Mouse (Mus musculus) embryonic facial prominence, embryonic 10.5 days (tissue): ENCODE data around the gene Sh3bp4. TPM values are rescaled to one million over a fixed set of nuclear protein-coding genes. Genes with fewer than 3 reads are reported as not detected.

Experiments
- DNase-seq: peaks from one replicate; pipeline ENCODE4 v3.0.0-alpha.2; 2017; ENCODE audit warnings: low spot score
- H3K27ac ChIP-seq: fragments of 300-500 bp; sonication (generic); replicated peaks from 2 replicates; pipeline ENCODE4 v1.5.1; 2016; ENCODE audit warnings: mild to moderate bottlenecking
- H3K27me3 ChIP-seq: fragments of 300-500 bp; sonication (generic); replicated peaks from 2 replicates; pipeline ENCODE4 v1.6.1; 2016; ENCODE audit warnings: low read depth, mild to moderate bottlenecking; ENCODE audit not compliant: poor library complexity, severe bottlenecking
- H3K36me3 ChIP-seq: fragments of 300-500 bp; sonication (generic); replicated peaks from 2 replicates; pipeline ENCODE4 v1.6.1; 2016; ENCODE audit warnings: mild to moderate bottlenecking, moderate library complexity
- H3K4me1 ChIP-seq: fragments of 300-500 bp; sonication (generic); 2 replicates; pipeline ENCODE4 v1.6.1; 2016
- H3K4me3 ChIP-seq: fragments of 300-500 bp; sonication (generic); 2 replicates; pipeline ENCODE4 v1.5.1; 2016; ENCODE audit warnings: mild to moderate bottlenecking, moderate library complexity
- H3K9me3 ChIP-seq: fragments of 300-500 bp; sonication (generic); 2 replicates; pipeline ENCODE4 v1.6.1; 2016; ENCODE audit warnings: mild to moderate bottlenecking
- WGBS: fragments of 180-500 bp; shearing (Covaris S2); methylation state at CpG from one replicate; pipeline ENCODE4 v1.1.7; 2016; 5-methylcytosine and 5-hydroxymethylcytosine counted together
- polyA plus RNA-seq: library from polyadenylated mRNA; unstranded; fragments of >200 nt; fragmentation: Nextera tagmentation; extraction: Ambion mirVana; gene quantifications from 2 replicates; pipeline ENCODE4 v1.2.1, GENCODE M21; 2016

Sh3bp4 gene
- polyA plus RNA-seq, 1 experiment from 2014 or later, result 26.5 TPM

DNA sequence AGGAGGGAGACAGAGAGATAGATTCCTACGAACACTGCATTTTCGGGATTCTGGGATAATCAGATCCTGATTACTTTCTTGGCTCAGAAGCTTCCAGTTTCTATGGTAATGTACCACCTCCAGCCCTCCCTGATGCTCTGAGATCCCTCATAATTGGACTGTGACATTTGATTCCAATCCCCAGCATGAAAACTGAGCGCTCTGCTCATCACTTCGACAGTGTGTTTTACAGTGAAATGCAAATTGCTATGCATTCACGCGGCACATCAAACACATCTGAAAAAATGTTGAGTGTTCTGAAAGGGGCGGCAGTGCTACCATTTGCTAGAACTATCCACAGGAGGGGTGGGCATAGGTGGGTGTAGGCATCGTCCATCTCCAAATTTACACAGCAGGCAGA lies 24.8 kb upstream of the Sh3bp4 start:
- H3K27ac ChIP-seq, result no peak overlapping the region
- H3K9me3 ChIP-seq, result no peaks in the 10 kb centered on the region
- H3K4me1 ChIP-seq, result peaks cover 4% of the 10 kb centered on the region; the same call in 1 of the 2 replicates
- no peaks in the 10 kb centered on the region for H3K36me3 ChIP-seq
- DNase-seq, result no peak
- no peak overlapping the region for H3K4me3 ChIP-seq
- H3K27me3 ChIP-seq, result no peaks in the 10 kb centered on the region
- 87% methylated on average over 8 of the region's 8 CpGs for WGBS

DNA sequence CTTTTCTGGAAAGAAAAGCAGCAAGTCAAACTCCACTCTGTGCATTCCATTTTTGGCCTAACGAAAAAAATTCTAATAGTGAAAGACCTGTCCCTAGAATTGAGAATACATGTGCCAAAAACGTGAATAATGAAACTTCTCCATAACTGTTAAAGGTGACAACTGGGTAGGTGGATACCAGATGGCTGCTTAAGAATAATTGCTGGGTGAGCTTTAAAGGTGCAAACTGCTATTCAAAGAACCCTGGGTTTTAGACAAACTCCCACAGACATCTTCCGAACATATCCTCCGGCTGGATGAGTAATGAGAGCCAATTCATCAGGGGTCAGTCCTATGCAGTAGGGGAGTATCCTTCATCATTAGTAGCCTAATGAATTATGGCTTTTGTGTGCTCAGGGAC lies 20.7 kb upstream of the Sh3bp4 start:
- WGBS, result 88% methylated on average over 4 of the region's 4 CpGs
- Histone ChIP-seq H3K9me3 (no peaks in the 10 kb centered on the region), H3K4me1 (no peaks in the 10 kb centered on the region), H3K27me3 (no peaks in the 10 kb centered on the region), H3K27ac (no peak overlapping the region), H3K4me3 (no peak overlapping the region), H3K36me3 (no peaks in the 10 kb centered on the region)
- no peak for DNase-seq

DNA sequence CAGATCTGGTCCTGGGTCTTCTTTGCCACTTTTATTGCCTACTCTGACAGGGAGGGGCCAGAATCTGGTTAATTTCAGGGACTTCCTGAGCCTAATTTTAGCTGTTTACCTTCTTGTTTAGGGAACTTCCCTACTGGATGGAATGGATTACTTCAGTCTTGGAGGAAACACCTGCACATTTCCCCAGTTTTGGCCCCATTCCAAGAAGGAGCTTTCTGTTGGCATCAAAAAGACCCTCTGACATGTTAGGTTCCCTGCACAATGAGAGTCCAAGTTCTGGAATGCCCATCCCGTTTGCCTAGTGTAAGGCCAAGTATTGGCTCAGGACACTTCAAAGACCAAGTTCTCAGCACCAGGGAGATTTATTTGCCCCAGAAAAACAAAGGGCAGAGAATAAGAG lies 14.0 kb upstream of the Sh3bp4 start:
- no peak overlapping the region for H3K4me3 ChIP-seq
- H3K4me1 ChIP-seq, result peaks cover 6% of the 10 kb centered on the region
- no peaks in the 10 kb centered on the region for H3K36me3 ChIP-seq
- H3K27ac ChIP-seq, result no peak overlapping the region
- no peak for DNase-seq
- 75% methylated on average over 1 of the region's 1 CpGs for WGBS
- no peaks in the 10 kb centered on the region for H3K27me3 ChIP-seq
- H3K9me3 ChIP-seq, result no peaks in the 10 kb centered on the region; the same call in 1 of the 2 replicates

DNA sequence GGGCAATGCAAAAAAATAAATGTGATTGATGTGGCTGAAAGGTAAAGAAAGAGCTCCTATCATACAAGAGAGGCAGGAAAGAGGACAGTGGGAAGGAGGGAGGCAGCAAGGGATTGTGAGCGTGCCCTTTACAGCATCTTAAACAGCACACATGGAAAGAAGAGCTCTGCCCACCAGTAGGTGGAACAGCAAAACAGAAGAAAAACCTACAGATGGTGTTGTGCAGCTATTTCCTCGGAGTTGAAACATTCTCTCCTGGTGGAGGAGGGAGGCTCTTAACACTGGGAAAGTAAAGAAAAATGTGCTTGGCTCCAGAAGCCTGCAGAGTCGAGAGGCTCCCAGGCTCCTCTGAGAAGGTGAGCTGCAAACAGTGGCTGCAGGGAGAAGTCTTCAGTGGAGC lies 12.8 kb upstream of the Sh3bp4 start:
- Histone ChIP-seq H3K4me1 (peaks cover 6% of the 10 kb centered on the region), H3K9me3 (no peaks in the 10 kb centered on the region; the same call in 1 of the 2 replicates), H3K36me3 (no peaks in the 10 kb centered on the region), H3K27ac (no peak overlapping the region), H3K4me3 (no peak overlapping the region), H3K27me3 (no peaks in the 10 kb centered on the region)
- DNase-seq, result no peak
- WGBS, result 82% methylated on average over 3 of the region's 3 CpGs

DNA sequence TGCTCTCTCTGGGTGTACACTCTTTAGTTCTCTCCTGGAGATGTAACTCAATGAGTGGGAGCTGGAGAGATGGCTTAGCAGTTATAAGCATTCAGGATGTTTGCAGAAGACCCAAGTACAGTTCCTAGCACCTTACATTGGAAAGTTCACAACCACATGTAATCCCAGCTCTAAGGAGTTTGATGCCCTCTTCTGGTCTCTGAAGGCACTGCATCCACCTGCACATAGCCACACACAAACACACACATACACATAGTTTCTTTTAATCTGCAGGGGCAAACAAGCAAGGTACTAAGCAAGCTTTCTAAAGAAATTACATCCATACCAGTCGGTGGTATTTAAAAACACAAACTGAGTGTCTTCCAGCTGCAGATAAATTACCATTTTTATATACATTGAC lies 12.2 kb upstream of the Sh3bp4 start:
- no peak for DNase-seq
- H3K4me1 ChIP-seq, result peaks cover 6% of the 10 kb centered on the region
- no peaks in the 10 kb centered on the region for H3K27me3 ChIP-seq
- H3K9me3 ChIP-seq, result no peaks in the 10 kb centered on the region; the same call in 1 of the 2 replicates
- no peak overlapping the region for H3K4me3 ChIP-seq
- no peaks in the 10 kb centered on the region for H3K36me3 ChIP-seq
- 96% methylated on average over 1 of the region's 1 CpGs for WGBS
- H3K27ac ChIP-seq, result no peak overlapping the region

DNA sequence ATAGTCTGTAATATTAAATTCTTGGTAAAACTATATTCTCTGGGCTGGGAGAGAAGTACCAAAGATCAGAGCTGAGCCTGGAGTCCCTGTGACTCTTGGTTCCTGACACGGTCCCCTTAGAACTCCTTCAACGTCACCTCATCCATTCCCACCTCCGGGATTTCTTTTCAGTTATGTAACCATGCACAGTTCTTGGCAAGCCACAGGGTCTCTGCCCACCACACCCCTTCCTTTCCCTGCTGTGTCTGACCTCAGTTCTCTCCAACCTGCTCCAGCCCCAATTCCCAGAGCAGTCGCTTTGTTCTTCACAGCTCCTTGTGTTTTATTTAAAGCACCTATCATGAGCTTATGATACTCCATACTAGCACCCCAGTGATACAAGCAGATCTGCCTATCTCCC lies 7.2 kb upstream of the Sh3bp4 start:
- no peak overlapping the region for H3K4me3 ChIP-seq
- WGBS, result 88% methylated on average over 4 of the region's 4 CpGs
- no peaks in the 10 kb centered on the region for H3K36me3 ChIP-seq
- H3K27me3 ChIP-seq, result no peaks in the 10 kb centered on the region
- DNase-seq, result no peak
- H3K27ac ChIP-seq, result no peak overlapping the region
- H3K9me3 ChIP-seq, result no peaks in the 10 kb centered on the region; the same call in 1 of the 2 replicates
- H3K4me1 ChIP-seq, result peaks cover 6% of the 10 kb centered on the region

DNA sequence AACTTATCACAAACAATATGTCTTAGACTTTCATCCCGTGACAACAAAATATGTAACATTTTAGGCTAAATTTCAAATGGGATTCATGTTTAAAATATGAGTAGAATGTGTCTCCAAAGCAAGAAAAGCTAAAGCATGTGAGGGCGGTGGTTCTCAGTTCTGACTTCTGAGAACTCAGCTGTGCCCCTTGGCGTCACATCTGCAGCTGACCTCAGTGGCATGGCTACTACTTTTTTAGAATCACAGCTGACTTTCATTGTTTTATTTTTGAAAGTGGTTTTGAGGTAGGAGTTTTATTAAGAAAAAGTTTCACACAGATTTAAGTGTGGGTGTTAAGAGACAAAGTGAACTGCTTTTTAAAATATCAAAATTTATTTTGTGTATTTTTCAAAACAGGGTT lies 6.4 kb upstream of the Sh3bp4 start:
- H3K36me3 ChIP-seq, result no peaks in the 10 kb centered on the region
- 93% methylated on average over 3 of the region's 3 CpGs for WGBS
- H3K27me3 ChIP-seq, result no peaks in the 10 kb centered on the region
- DNase-seq, result no peak
- H3K4me3 ChIP-seq, result no peak overlapping the region
- H3K27ac ChIP-seq, result no peak overlapping the region
- H3K4me1 ChIP-seq, result peaks cover 10% of the 10 kb centered on the region
- no peaks in the 10 kb centered on the region for H3K9me3 ChIP-seq

DNA sequence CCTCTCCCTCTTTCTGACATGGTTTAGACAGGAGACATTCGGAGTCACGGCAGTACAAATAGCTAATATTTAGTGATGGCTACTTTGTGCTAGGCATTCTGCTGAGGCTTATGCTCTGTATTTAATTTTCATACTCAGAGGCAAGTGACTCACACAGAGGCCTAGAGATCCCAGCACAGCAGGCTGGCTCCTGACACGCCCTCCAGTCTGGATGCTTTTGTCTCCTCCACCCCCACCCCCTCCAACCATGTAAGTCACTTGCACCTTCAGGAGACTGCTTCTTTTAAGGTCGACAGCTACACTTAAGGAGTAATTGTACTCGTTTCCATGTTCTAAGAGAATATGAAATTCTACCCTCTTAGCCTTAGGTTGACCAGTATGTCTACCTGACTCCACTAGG lies 1.4 kb upstream of the Sh3bp4 start:
- peaks cover 40% of the 10 kb centered on the region for H3K4me1 ChIP-seq
- no peaks in the 10 kb centered on the region for H3K9me3 ChIP-seq
- DNase-seq, result no peak
- H3K36me3 ChIP-seq, result 0 out of 2 replicates have a peak, but pooled peaks cover 4% of the 10 kb centered on the region
- H3K27ac ChIP-seq, result peak overlapping the region; percentile 92
- no peaks in the 10 kb centered on the region for H3K27me3 ChIP-seq
- 65% methylated on average over 5 of the region's 5 CpGs for WGBS
- H3K4me3 ChIP-seq, result peak overlapping the region; percentile 78; the same call in 1 of the 2 replicates

DNA sequence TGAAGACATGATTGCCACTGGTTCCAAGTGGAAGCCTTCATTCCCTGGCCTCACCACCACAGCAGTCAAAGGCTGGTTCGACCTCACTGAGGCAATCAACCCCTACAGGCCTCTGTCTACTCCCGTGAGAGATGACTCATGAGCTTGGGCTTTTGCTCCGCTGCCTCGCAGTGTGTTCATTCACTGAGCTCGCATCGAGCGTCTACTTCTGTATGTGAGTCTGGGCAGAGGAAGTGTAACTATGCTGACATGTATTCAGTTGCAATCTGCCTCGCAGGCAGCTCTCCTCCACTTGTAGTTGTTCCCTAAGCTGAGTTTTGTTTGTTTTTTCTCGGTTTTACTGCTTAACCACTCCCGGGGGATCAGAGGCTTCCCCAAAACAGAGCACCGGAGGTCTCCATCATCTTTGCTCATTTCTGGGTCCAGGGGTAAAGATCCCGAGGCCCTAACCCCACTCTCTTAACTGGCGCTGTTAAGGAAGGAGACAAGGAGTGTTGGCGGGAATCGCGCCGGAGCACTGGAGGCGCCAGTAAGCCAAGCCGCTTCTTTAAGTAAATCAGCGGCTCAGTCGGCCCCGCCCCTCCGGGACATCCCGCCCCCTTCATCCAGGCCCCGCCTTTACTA lies 624 bp upstream of the Sh3bp4 start:
- under 1% methylated on average over 25 of the region's 25 CpGs for WGBS
- H3K4me1 ChIP-seq, result peaks cover 47% of the 10 kb centered on the region
- peak overlapping the region; percentile 92 for H3K27ac ChIP-seq
- H3K36me3 ChIP-seq, result 0 out of 2 replicates have a peak, but pooled peaks cover 4% of the 10 kb centered on the region
- H3K9me3 ChIP-seq, result no peaks in the 10 kb centered on the region
- peak; percentile 61 for DNase-seq
- peak overlapping the region; percentile 78 for H3K4me3 ChIP-seq
- no peaks in the 10 kb centered on the region for H3K27me3 ChIP-seq

DNA sequence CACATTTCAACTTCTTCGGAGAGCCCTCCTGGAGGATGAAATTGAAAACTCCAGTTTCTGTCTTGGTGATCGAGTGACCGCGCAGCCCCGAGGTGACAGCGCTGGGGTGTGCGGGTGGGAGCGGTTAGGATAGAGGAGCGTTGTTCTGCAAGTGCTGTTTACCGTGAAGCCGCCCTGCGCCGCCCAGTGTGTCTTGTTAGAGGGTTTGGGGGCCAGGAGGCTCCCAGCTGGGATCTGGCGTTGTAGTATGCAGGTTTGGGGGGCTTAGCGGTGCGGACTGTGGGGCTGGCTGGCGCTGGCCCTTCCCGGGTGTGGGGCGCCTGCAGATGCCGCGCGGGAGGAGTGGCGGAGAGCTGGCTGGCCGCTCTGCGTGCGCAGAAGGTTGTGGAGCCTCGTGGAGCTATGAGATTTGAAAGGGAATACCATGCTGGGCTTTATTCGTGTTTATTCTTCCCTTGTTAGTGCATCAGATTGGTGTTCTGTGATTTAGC lies 701 bp downstream of the Sh3bp4 start:
- under 1% methylated on average over 28 of the region's 28 CpGs for WGBS
- H3K4me1 ChIP-seq, result peaks cover 61% of the 10 kb centered on the region
- peak overlapping the region; percentile 78 for H3K4me3 ChIP-seq
- H3K36me3 ChIP-seq, result 0 out of 2 replicates have a peak, but pooled peaks cover 4% of the 10 kb centered on the region
- H3K9me3 ChIP-seq, result no peaks in the 10 kb centered on the region
- DNase-seq, result peak; percentile 70
- H3K27ac ChIP-seq, result peak overlapping the region; percentile 92
- no peaks in the 10 kb centered on the region for H3K27me3 ChIP-seq

DNA sequence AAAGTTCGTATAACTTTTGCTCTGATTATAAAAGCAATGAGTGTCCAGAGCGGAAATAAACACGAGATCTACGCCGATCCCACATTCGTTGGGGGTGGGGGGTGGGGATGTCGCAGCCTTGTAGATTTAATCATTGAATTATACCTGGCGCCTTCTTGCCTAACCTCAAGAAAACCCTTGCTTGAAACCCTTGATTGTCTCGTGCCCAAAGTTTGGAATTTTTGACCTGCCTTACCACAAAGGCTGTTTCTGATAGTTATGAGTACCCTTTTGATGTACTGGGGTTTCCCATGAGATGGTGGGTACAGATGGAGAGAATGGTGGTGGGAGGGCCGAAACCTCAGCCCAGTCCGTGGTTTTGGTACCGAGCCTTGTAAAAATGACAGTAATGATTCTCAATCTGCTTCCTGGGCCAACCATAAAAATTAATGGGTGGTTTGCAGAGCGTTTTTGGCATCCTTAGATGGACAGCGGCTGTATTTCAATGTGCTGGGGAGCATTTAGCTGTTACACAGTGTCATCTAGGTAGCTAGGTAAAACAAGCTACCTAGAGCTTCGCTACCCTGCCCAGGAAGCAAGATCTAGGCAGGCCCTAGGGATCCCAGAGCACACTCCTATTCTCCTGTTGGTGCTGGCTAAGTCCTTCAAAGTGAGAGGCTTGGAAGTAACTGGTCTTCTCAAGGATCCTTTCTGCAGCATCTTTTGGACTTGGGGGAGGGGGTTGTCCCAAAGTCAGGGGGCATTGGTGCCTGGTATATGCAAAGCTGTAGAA lies 1.3 kb downstream of the Sh3bp4 start:
- WGBS, result 3% methylated on average over 15 of the region's 15 CpGs
- Histone ChIP-seq H3K9me3 (no peaks in the 10 kb centered on the region), H3K27me3 (no peaks in the 10 kb centered on the region), H3K4me1 (peaks cover 67% of the 10 kb centered on the region), H3K27ac (peak overlapping the region; percentile 92), H3K36me3 (0 out of 2 replicates have a peak, but pooled peaks cover 4% of the 10 kb centered on the region), H3K4me3 (peak overlapping the region; percentile 78)
- peak; percentile 22 for DNase-seq

DNA sequence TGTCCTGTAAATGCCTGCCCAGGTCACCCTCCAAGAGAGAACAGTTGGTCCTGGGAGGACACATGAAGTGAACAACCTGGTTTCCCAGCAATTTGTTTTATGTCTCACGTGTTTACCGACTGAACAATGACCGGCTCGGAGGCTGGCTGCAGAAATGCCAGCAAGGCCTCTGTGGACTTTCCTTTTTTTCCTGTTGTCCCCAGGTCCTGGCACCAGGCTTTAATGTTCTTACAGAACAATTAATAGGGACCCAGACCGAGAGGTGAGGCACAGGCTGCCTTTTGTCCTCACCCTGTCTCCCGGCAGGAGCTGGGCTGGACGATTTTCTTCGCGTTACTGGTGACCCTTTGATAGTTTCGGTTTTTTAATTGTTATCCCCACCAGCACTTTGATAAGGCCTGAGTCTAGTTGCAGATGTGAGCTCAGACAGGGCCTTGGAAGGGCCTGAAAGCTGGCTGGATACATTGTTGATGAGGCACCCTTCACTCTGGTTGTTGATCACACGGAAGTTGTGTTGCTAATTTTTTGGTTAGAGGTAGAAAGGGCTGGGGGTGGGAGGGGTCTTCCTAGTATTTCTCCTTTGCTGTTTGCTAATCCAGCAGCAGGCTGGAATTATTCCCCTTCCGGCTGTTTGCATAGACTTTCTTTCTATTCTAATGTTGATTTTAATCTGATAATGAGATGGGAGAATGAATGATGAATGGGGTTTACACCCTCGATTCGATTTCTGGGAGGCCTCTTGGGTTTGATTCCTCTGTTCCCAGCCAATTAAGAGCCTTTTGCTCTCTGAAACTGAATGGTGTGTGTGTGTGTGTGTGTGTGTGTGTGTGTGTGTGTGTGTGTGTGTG lies 2.2 kb downstream of the Sh3bp4 start:
- H3K27ac ChIP-seq, result peak overlapping the region; percentile 92
- DNase-seq, result peak; percentile 39

More for the DNA sequence above, 2.2 kb downstream of the Sh3bp4 start:
- H3K9me3 ChIP-seq, result no peaks in the 10 kb centered on the region
- WGBS, result 6% methylated on average over 14 of the region's 14 CpGs
- 0 out of 2 replicates have a peak, but pooled peaks cover 4% of the 10 kb centered on the region for H3K36me3 ChIP-seq
- no peaks in the 10 kb centered on the region for H3K27me3 ChIP-seq
- peaks cover 74% of the 10 kb centered on the region for H3K4me1 ChIP-seq
- peak overlapping the region; percentile 78 for H3K4me3 ChIP-seq
